Mouse (Mus musculus) ES-Bruce4 (cell line): ENCODE measurements around the gene Cxadr.

Experiments used
- CTCF ChIP-seq: IDR thresholded peaks from one replicate; pipeline ENCODE4 v1.8.1; 2011; ENCODE audit warnings: low read depth, low read length
- POLR2A ChIP-seq: IDR thresholded peaks from one replicate; pipeline ENCODE4 v1.8.1; 2011; ENCODE audit warnings: low read length; ENCODE audit not compliant: insufficient read depth

GRCm38 (mm10) chr16:78357757-78358156 lies 56.5 kb downstream of the Cxadr start:
- TF ChIP-seq CTCF (no peak), POLR2A (no peak)
